Mouse (Mus musculus) CD4-positive, CD25-positive, alpha-beta regulatory T cell, adult 9 weeks (primary cell): ENCODE measurements around the gene Pih1d2. TPM values are rescaled to one million over a fixed set of nuclear protein-coding genes. Genes with fewer than 3 reads are reported as not detected.

Experiments
- polyA plus RNA-seq: library from polyadenylated mRNA; unstranded; fragments of 100-300 nt; shearing (Covaris generic); gene quantifications from one replicate; pipeline ENCODE4 v1.2.1, GENCODE M21; 2017

The Pih1d2 gene
- polyA plus RNA-seq: 0.76 TPM

GRCm38 (mm10) chr9:50616766-50617603 lies at the start of gene Pih1d2, which contains the start of gene Nkapd1:
TSS of gene Pih1d2 (plus strand) at chr9:50617321.
TSS of gene Nkapd1 (minus strand) at chr9:50617464.

GRCm38 (mm10) chr9:50603189-50603997 lies 13.7 kb upstream of the Pih1d2 start, which contains the start of the genes Sdhd and Timm8b:
TSS of gene Sdhd (minus strand) at chr9:50603812.
TSS of gene Timm8b (plus strand) at chr9:50603910.

GRCm38 (mm10) chr9:50659392-50660217 lies 42.5 kb downstream of the Pih1d2 start, which contains the start of gene Dlat:
TSS of gene Dlat (minus strand) at chr9:50659780.

Other genes with a start within 250 kb of the Pih1d2 start
- not detected for gene Plet1, start 122.8 kb upstream of the Pih1d2 start, polyA plus RNA-seq
- 142 TPM for gene Pts, start 88.6 kb upstream of the Pih1d2 start, polyA plus RNA-seq
- 4.3 TPM for gene Il18, start 62.5 kb upstream of the Pih1d2 start, polyA plus RNA-seq
- gene Bco2, start 62.1 kb upstream of the Pih1d2 start, polyA plus RNA-seq: 0.60 TPM
- gene Tex12, start 56.0 kb upstream of the Pih1d2 start, polyA plus RNA-seq: not detected
- 193 TPM for gene Sdhd, start 13.5 kb upstream of the Pih1d2 start, polyA plus RNA-seq
- gene Timm8b, start 13.4 kb upstream of the Pih1d2 start, polyA plus RNA-seq: 125 TPM
- 19.7 TPM for gene Nkapd1, start 143 bp downstream of the Pih1d2 start, polyA plus RNA-seq
- gene Dlat, start 42.5 kb downstream of the Pih1d2 start, polyA plus RNA-seq: 26.1 TPM
- gene Dixdc1, start 122.2 kb downstream of the Pih1d2 start, polyA plus RNA-seq: 0.14 TPM
- gene 2310030G06Rik, start 129.2 kb downstream of the Pih1d2 start, polyA plus RNA-seq: not detected
- 0.82 TPM for gene Cryab, start 134.0 kb downstream of the Pih1d2 start, polyA plus RNA-seq
- gene Hspb2, start 135.0 kb downstream of the Pih1d2 start, polyA plus RNA-seq: not detected
- 10.2 TPM for gene Fdxacb1, start 150.9 kb downstream of the Pih1d2 start, polyA plus RNA-seq
- 7.7 TPM for gene Alg9, start 157.7 kb downstream of the Pih1d2 start, polyA plus RNA-seq
- 18.6 TPM for gene 1110032A03Rik, start 158.2 kb downstream of the Pih1d2 start, polyA plus RNA-seq
- 105 TPM for gene Ppp2r1b, start 228.0 kb downstream of the Pih1d2 start, polyA plus RNA-seq